Mouse (Mus musculus) lung, embryonic 15.5 days (tissue): ENCODE results near the gene Rgs1. TPM values are rescaled to one million over a fixed set of nuclear protein-coding genes. Genes with fewer than 3 reads are reported as not detected.

Source experiments
- polyA plus RNA-seq: library from polyadenylated mRNA; unstranded; fragments of >200 nt; fragmentation: Nextera tagmentation; extraction: Ambion mirVana; gene quantifications from 2 replicates; pipeline ENCODE4 v1.2.1, GENCODE M21; 2015

Rgs1 gene
- polyA plus RNA-seq, 1 experiment from 2014 or later = 0.67 TPM

Other genes starting within 250 kb of the Rgs1 start
- gene Rgs2, start 245.1 kb downstream of the Rgs1 start, polyA plus RNA-seq = 149 and 155 TPM in 2 replicates
- gene Rgs13, start 71.9 kb downstream of the Rgs1 start, polyA plus RNA-seq = 0.10 and 0.25 TPM in 2 replicates